Mouse (Mus musculus) midbrain, embryonic 13.5 days (tissue): Measurements from ENCODE around the gene Znrf2. TPM values are rescaled to one million over a fixed set of nuclear protein-coding genes. Genes with fewer than 3 reads are reported as not detected.

Source experiments
- polyA plus RNA-seq: library from polyadenylated mRNA; unstranded; fragments of >200 nt; fragmentation: Nextera tagmentation; extraction: Ambion mirVana; gene quantifications from 2 replicates; pipeline ENCODE4 v1.2.1, GENCODE M21; 2015

The Znrf2 gene
- polyA plus RNA-seq, 1 experiment from 2014 or later, result 6.4 TPM

Other genes with a start within 250 kb of the Znrf2 start
- gene Plekha8, start 221.8 kb upstream of the Znrf2 start, polyA plus RNA-seq, result 11.8 and 12.2 TPM in 2 replicates
- gene Fkbp14, start 219.6 kb upstream of the Znrf2 start, polyA plus RNA-seq, result 7.9 and 8.2 TPM in 2 replicates
- 78.4 and 81.2 TPM in 2 replicates for gene Mturn, start 135.3 kb upstream of the Znrf2 start, polyA plus RNA-seq
- gene Nod1, start 155.7 kb downstream of the Znrf2 start, polyA plus RNA-seq, result 1.4 and 2.3 TPM in 2 replicates
- 9.4 and 11.8 TPM in 2 replicates for gene Ggct, start 176.0 kb downstream of the Znrf2 start, polyA plus RNA-seq
- gene Gars, start 221.1 kb downstream of the Znrf2 start, polyA plus RNA-seq, result 202 and 208 TPM in 2 replicates